Mouse (Mus musculus): ENCODE measurements around the gene Gngt1.

DNA sequence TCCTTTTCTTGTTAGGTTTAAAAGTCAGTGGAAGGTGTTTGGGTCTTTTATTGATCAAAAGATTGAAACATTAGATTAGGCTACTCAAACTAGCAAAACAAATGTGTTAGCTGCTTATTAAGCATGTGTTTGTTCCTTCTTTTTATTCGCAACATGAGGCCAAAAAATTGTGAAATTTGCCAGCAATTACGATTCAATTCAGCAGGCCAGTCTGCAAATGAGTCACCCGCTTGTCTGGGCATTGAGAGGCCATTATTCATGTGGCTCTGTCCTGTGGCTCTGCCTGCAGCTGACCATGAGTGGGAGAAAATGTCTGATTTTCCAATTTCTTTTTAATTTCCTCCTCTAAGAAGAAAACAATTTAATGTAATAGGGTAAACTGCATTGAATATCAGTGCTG, 37.4 kb downstream of the Gngt1 start:
- TF ChIP-seq POLR2A (IDR thresholded peaks at IDR 0.05; ENCODE audit: low read depth, low read length) (no peak), CTCF (IDR thresholded peaks at IDR 0.05; ENCODE audit: borderline replicate concordance, insufficient read depth, low read length) (no peak)

Measured in embryonic fibroblast, embryonic 13.5 days (primary cell).